Mouse (Mus musculus) Patski (cell line): ENCODE results near the gene Ndrg3. TPM values are rescaled to one million over a fixed set of nuclear protein-coding genes. Genes with fewer than 3 reads are reported as not detected.
"Not testable (repeated sequence)": the region's sequence is repeated elsewhere in the genome, so short reads cannot be mapped to it uniquely, and the experiment has no call there.

Experiments
- ATAC-seq: fragments of 100-300 bp; one replicate; pipeline ENCODE4 v1.8.0; 2021
- CTCF ChIA-PET: fragments of 350-600 bp; sonication (Branson Sonifier 250); formaldehyde crosslinking; loops from one replicate; lab custom pipeline; 2022; ENCODE audit warnings: inconsistent platforms; lab: Charles Lee
- POLR2A ChIA-PET: fragments of 350-600 bp; sonication (Branson Sonifier 250); formaldehyde crosslinking; loops from one replicate; lab custom pipeline; 2022; ENCODE audit warnings: antibody characterized with exemption, inconsistent platforms; lab: Charles Lee
- DNase-seq: peaks from one replicate; pipeline ENCODE4 v3.0.0-alpha.2; 2011; ENCODE audit warnings: low read depth, low spot score
- H3K27me3 ChIP-seq: fragments of 371-371 bp; one replicate; pipeline ENCODE4 v1.5.1; 2021
- CTCF ChIP-seq: fragments of 100-300 bp; IDR thresholded peaks from one replicate; pipeline ENCODE4 v1.5.1; 2021
- in situ Hi-C: fragments of 300-500 bp; cut with MboI; formaldehyde crosslinking; loops from 3 replicates; pipeline ENCODE4 v1.11.1; 2018; ENCODE audit warnings: low pct_unique_long_range_greater_than_20kb, mixed read lengths
- polyA plus RNA-seq: library from polyadenylated mRNA; unstranded; gene quantifications from one replicate; pipeline ENCODE4 v1.2.3, GENCODE M21; 2021

Ndrg3 gene
- polyA plus RNA-seq, 1 experiment from 2014 or later = 73.5 TPM

GRCm38 (mm10) chr2:156892821-156893220, 99.0 kb downstream of the Ndrg3 start:
- POLR2A ChIA-PET = interaction anchor here (0.8 kb wide), 1 partner anchor 30 kb away, joined by 4 read pairs; the partner anchor contains the start of gene Rab5if
- DNase-seq (no peak), ATAC-seq (no peak)
- TF ChIP-seq CTCF = no peak
- H3K27me3 ChIP-seq = no peaks in the 10 kb centered on the region
- in situ Hi-C loops = no loop called here
- CTCF ChIA-PET = no interaction called here

GRCm38 (mm10) chr2:156892240-156892639, 99.6 kb downstream of the Ndrg3 start:
- H3K27me3 ChIP-seq = no peaks in the 10 kb centered on the region
- no peak for DNase-seq
- in situ Hi-C loops = no loop called here
- no peak for TF ChIP-seq CTCF
- POLR2A ChIA-PET = interaction anchor here (0.6 to 0.8 kb wide), 2 partner anchors 29 to 113 kb away, joined by 4 to 5 read pairs; partner anchors contain the start of gene Rab5if
- no peak for ATAC-seq
- CTCF ChIA-PET = no interaction called here

- no peaks in the 10 kb centered on the region for H3K27me3 ChIP-seq
- POLR2A ChIA-PET = no interaction called here
- in situ Hi-C loops = no loop called here
- ATAC-seq (no peak), DNase-seq (no peak)
- CTCF ChIA-PET = no interaction called here
- no peak for TF ChIP-seq CTCF
Measured at GRCm38 (mm10) chr2:156888490-156888889, 103.4 kb downstream of the Ndrg3 start.

GRCm38 (mm10) chr2:156887017-156887416, 104.8 kb downstream of the Ndrg3 start, which contains the start of gene Sla2:
Gene Sla2 (minus strand): TSS chr2:156887192.
- ATAC-seq = no peak
- no peaks in the 10 kb centered on the region for H3K27me3 ChIP-seq
- in situ Hi-C loops = no loop called here
- ChIA-PET POLR2A (no interaction called here), CTCF (interaction anchor here (0.9 to 1.1 kb wide), 2 partner anchors 18 to 109 kb away, joined by 3 read pairs; no protein-coding TSS in a partner anchor)
- no peak for DNase-seq
- TF ChIP-seq CTCF = no peak

GRCm38 (mm10) chr2:156886084-156886631, 105.7 kb downstream of the Ndrg3 start:
- no peaks in the 10 kb centered on the region for H3K27me3 ChIP-seq
- in situ Hi-C loops = no loop called here
- no peak for TF ChIP-seq CTCF
- POLR2A ChIA-PET = no interaction called here
- no peak for DNase-seq
- CTCF ChIA-PET = no interaction called here
- no peak for ATAC-seq

- ATAC-seq, H3K27me3 ChIP-seq, DNase-seq, in situ Hi-C loops, CTCF ChIA-PET, POLR2A ChIA-PET: not testable (repeated sequence)
Measured at GRCm38 (mm10) chr2:156885666-156886065, 106.2 kb downstream of the Ndrg3 start.

- POLR2A ChIA-PET = no interaction called here
- DNase-seq (no peak), ATAC-seq (no peak)
- CTCF ChIA-PET = interaction anchor here (1.4 kb wide), 1 partner anchor 213 kb away, joined by 3 read pairs; no protein-coding TSS in a partner anchor
- TF ChIP-seq CTCF = no peak
- H3K27me3 ChIP-seq = no peaks in the 10 kb centered on the region
- in situ Hi-C loops = no loop called here
Measured at GRCm38 (mm10) chr2:156884396-156885211, 107.3 kb downstream of the Ndrg3 start.

- no peak for TF ChIP-seq CTCF
- H3K27me3 ChIP-seq = no peaks in the 10 kb centered on the region
- in situ Hi-C loops = no loop called here
- ATAC-seq = no peak
- CTCF ChIA-PET = interaction anchor here (1.3 kb wide), 1 partner anchor 12 kb away, joined by 4 read pairs; no protein-coding TSS in a partner anchor
- DNase-seq = no peak
- POLR2A ChIA-PET = interaction anchor here (0.6 kb wide), 2 partner anchors 95 to 249 kb away, joined by 3 read pairs; no protein-coding TSS in a partner anchor
Measured at GRCm38 (mm10) chr2:156882431-156883001, 109.3 kb downstream of the Ndrg3 start.

GRCm38 (mm10) chr2:156879541-156879940, 112.3 kb downstream of the Ndrg3 start:
- DNase-seq = no peak
- in situ Hi-C loops = loop anchor here (5.0 to 10.0 kb wide), 2 partner anchors 118 to 205 kb away; partner anchors contain the start of gene Tldc2
- no peak for TF ChIP-seq CTCF
- H3K27me3 ChIP-seq = no peaks in the 10 kb centered on the region
- ATAC-seq = no peak
- ChIA-PET CTCF (interaction anchor here (0.9 kb wide), 1 partner anchor 17 kb away, joined by 3 read pairs; the partner anchor contains the start of gene Rab5if), POLR2A (no interaction called here)

GRCm38 (mm10) chr2:156877726-156878125, 114.1 kb downstream of the Ndrg3 start:
- no peak for ATAC-seq
- no peak for TF ChIP-seq CTCF
- in situ Hi-C loops = loop anchor here (5.0 to 10.0 kb wide), 2 partner anchors 120 to 207 kb away; partner anchors contain the start of gene Tldc2
- CTCF ChIA-PET = no interaction called here
- no peaks in the 10 kb centered on the region for H3K27me3 ChIP-seq
- POLR2A ChIA-PET = no interaction called here
- no peak for DNase-seq

Other genes with a start within 250 kb of the Ndrg3 start
- 38.7 TPM for gene Myl9, start 216.6 kb downstream of the Ndrg3 start, polyA plus RNA-seq
- 10.0 TPM for gene Tgif2, start 152.0 kb downstream of the Ndrg3 start, polyA plus RNA-seq
- gene 4930518I15Rik, start 134.1 kb downstream of the Ndrg3 start, polyA plus RNA-seq = 0.82 TPM
- gene Rab5if, start 128.9 kb downstream of the Ndrg3 start, polyA plus RNA-seq = 206 TPM
- 0.09 TPM for gene Sla2, start 104.9 kb downstream of the Ndrg3 start, polyA plus RNA-seq
- 27.2 TPM for gene Dsn1, start 15.1 kb upstream of the Ndrg3 start, polyA plus RNA-seq
- 35.3 TPM for gene Soga1, start 87.2 kb upstream of the Ndrg3 start, polyA plus RNA-seq
- gene Tldc2, start 95.0 kb upstream of the Ndrg3 start, polyA plus RNA-seq = 0.33 TPM
- 64.5 TPM for gene Samhd1, start 143.2 kb upstream of the Ndrg3 start, polyA plus RNA-seq
- 14.7 TPM for gene Rbl1, start 212.5 kb upstream of the Ndrg3 start, polyA plus RNA-seq